Mouse (Mus musculus): ENCODE data around the gene Rgs2.

Gene Rgs2

DNA sequence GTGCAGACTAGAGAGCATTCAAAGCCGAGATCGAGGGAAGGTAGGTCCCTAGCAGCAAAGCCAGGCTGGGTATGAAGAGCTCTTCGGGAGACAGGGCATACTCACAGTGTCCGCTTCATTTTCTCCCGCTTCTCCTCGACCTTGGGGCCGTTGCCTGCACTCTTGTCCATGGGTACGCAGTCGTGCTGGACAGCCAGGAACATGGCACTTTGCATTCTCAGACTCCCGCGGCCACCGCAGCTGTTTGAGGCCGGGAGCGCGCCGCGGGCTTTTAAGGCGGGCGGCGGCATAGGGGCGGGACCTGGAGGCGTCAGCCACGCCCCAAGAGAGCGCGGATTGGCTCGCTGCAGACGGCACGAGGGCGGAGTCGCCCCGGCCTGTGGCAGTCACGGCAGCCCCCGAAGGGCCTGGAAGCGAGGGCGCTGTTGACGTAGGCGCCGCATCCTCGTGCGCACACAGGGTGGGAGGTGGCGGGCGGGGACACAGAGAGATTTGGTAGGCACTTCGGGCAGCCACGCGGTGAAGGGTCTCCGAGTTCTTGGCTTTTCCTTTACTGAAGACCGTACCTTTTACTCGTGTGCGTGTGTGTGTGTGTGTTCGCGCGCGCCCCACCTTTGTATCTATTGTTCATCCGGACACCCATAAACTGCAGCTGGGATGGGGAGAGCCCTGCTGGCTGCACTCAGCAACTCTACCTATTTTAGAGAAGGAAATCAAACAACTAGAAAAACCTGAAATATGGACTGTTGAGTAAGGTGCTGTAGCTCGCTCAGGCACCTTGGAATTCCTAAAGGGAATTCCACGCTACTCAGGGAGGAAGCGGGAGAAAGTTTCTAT is at the start of gene Rgs2:
Gene Rgs2 (minus strand): TSS at position 258 of the 837 bp plus-strand sequence.
- DNase-seq = peak; percentile 96

DNA sequence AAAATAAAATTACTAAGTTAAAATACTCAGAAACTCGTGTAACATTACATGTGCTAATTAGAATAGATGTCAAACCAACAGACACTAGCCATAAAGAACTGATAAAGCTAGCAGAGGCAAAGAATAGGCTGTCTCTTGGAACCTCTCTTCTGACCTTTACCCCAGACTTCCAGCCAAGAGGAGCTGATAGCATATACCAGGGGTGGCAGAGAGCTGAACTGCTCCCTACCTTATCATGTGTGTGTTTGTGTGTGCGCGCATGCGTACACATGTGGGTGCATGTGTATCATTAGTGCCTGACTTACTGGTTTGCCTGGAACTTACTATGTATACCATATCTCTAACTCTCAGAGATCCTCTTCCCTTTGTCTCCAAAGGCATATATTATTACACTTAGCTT is 49.4 kb upstream of the Rgs2 start:
- no peak for DNase-seq

DNA sequence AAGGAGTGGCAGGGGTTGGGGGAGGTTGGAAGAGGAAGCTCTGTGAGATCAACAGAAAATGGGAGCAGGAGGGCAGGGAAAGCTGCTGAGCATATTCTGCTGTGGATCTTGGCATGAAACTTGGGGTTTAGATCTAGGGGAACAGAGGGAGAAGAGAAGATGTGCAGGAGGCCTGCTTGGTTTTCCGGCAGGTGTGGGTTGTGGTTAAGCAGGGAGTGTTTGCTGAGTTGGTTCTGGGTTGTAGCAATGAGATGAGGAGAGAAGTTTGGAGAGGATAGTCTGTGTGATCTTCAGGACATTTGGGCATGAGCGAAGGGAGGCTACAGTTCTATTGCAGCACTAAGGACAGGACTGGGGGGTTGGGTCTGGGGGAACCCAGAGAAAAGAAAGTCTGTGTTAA is 37.9 kb upstream of the Rgs2 start:
- DNase-seq = no peak

DNA sequence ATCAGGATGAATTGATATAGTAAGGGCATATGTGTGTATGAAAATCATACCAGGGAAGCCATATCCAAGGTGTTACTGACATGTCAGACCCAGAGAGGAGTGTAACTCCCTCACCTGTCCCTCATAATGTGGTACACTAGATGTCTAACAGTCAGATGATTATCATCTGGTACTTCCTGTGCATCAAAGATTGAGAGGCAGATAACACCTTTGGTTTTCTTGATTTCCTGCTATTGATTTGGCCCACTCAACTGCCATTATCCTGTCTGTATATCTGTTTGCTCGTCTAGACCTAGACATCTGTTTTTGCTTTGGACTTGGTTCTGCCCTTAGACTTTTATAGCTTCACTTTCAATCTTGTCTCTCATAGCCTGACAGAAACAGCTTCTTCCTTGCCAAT is 29.5 kb upstream of the Rgs2 start:
- DNase-seq = no peak

DNA sequence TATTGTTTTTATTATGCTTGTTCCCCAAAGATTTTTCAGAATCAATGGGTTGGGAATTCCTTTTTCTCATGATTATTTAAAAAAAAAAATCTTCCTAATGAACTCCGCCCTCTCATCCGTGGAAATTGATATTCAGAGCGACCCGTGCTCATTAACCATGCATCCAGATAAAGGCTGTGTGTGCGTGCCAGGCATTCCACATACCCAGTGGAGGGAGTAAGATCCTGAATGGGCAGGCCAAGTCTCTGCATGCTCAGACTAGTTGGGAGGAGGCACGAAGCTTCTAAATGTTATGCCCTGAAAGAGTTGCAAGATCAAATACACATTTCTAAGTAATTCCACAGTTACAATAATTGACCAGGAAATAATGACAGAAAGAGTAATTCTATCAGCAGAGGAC is 26.5 kb upstream of the Rgs2 start:
- no peak for DNase-seq

DNA sequence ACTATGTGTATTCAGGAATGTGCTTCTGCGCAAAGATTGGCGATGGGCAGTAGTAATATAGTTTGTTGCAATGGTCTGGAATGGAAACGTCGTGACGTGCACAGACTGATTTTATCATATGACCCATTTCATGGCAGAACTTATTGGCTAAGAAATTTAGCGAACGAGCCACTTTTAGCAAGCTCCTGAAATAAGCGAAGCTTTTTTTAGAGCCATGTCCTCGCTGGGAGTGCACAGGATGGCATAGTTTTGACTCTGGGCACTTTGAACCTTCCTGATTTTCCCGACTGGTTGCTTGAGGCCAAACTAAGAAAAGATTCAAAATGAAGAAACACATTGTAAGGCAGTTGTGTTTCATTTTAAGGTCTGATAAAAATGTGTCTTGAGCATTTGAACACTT is 25.7 kb upstream of the Rgs2 start:
- no peak for DNase-seq

DNA sequence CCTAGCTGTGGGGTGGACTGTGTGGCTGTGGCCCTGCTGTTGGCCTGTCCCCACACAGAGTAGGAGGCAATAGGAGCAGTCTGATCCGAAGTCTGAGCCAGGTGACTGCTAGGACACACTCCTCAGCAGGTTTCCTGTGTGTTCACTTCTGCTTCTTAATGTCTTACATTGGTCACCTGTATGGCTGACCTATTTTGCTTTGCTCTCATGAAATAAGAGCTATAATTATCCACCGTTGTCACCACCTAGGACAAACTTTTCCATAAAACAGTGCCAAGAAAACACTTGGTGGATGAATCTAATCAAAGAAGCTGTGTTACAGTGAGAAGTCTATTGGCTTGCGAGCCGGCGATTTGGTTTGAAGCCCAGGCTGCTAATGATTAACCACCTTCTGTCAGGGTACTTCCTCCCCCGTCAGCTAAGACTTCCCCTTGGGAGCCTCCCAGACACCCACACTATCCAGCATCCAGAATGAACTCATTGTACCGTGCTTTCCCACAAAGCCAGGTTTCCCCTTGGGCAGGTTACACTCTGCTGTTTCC is 14.5 kb upstream of the Rgs2 start:
- DNase-seq = no peak

DNA sequence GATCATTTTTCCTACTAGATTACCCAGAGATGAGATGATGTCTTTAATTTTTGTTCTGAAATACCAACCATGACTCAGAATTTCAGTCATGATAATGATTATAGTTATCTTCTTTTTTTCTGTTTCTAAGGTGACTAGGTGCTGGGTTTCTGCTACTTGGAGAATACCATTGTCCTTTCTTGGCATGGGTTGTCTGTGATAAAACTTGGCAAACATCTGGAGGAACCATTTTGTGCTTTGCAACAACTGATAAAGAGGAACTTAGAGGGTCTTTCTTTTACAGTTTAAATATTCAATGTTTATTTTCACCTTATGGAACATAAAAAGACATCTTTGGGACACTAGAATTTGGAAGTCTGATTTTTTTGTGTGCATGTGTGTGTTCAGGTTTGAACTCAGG is 10.0 kb upstream of the Rgs2 start:
- no peak for DNase-seq

DNA sequence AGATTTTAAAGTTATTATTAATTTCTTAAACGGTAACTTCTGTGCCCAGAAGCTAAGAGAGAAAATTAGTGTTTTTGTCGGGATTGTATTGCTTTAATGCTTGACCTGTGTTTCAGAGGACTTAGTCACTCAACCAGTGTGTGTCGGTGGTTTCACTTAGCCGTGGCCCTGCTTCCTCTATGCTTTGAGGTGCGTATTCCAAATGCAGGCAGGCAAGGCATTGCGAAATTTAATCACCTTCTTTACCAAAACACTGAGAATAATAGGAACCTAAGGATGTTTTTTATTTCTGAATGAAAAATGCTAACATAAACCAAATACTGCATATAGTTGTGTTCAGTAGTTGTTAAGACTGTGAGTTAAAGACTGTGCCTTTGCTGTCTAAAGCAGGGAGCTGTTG is 3.4 kb upstream of the Rgs2 start:
- no peak for DNase-seq

DNA sequence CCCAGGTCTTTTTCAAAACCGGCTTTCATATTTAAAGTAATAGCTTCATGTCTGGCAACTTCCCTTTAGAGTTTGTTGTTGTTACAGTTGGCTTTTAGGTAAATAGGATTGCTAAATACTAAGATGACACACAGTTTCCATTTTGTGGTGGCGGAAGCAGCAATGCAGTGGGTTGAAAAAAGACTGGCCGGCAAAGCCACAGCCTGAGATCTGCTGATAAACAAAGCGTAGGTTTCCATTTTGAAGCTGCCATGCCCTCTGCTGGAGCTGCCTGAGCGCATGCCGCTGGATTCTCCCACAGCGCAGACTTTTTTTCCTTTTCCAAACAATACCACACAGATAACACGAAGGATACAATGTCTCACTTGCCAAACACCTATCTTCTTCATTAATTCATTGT is 2.6 kb upstream of the Rgs2 start:
- peak; percentile 42 for DNase-seq

DNA sequence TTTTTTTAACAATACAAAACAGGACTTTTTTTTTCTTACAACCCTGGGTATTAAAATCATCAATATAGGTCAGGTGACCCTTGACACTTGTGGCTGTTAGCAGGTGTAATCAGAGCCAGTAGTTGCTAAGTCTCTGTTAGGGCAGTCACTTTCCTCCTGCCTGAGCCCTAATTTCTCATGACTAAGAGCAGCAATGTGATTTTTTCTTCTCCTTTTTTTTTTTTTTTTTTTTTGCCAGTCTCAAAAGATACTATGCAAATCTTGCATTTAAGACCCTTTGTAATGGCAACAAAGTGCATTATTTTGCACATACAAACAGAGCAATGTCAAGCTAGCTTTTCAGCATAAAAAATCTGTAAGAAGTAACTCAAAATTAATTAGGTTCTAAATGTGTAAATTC is 1.7 kb upstream of the Rgs2 start:
- no peak for DNase-seq

DNA sequence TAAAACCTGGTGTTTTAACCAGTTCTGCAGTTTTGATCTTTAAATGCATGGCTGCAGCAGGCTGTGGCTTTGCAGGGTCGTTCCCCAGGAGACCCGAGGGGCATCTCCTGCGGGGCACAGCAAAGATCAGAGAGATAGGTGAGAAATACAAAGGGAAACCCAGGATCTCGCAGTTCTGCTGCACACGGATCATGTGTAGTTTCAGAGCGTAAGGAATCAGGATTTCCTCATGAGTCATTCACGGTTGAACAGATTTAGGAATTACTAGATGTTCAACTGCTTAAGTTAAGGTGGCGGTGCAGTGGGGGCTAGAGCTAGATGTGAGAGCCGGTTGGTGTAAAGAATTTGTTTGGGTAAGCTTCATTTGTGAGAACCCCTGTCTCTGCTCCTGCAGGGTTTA is 780 bp upstream of the Rgs2 start:
- DNase-seq = no peak

DNA sequence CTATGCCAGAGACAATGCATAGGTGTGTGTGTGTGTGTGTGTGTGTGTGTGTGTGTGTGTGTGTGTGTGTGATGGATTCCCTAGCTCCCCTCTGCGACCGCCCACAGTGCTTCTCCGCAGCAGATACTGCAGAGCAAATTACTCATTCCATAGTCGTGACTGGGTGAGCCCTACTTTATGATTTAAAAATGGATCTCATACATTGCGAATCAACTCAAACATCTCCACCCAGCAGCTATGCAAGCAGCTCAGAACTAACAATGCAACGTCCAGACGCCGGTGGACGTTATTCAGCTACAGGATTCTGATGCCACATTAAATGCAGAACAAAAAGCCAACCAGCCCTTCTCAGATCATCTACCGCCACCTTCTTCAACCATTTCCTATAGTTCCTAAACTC is 545 bp downstream of the Rgs2 start:
- no peak for DNase-seq

DNA sequence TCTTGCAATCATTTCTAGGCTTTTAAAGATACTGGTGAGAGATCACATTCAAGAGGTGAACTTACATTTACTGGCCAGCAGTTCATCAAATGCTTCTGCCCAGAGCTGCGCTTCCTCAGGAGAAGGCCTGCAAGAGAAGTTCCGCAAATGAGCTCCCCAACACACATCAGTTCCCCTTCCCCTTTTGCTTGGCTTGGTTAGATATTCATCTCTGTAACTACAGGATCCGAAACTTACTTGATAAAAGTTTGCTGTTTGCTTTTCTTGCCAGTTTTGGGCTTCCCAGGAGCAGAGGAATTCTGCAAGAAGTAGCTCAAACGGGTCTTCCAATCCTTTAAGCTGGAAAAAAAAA is 1.3 kb downstream of the Rgs2 start:
- DNase-seq = no peak

DNA sequence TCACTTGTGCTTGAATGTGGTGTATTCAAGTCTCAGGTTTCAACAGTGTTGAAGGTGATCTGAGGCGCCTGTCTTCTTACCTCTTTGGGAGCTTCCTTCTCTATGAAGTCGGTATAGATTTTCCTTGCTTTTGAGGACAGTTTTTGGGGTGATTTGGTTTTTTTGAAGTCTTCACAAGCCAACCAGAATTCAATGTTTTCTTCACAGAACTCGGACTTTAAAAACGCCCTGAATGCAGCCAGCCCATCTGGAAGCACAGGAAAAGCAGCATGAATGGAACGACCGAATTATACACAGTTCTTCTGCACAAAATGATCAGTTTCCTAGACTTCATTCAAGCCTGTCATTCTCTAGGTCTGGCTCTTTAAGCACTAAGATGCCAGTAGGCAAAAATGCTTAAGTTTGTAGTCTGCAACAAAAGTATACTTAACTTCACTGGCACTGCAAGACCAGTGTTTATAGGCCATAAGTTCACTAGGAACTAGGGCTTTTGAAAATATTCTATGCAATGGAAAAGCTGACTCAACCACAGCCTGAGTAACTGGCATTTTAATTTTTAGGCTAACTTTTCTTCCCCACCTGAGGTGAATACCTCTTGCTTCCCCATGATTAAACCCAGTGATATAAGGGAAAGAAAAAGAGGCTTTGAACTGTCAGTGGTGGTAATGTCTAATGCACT is 1.8 kb downstream of the Rgs2 start:
- no peak for DNase-seq

DNA sequence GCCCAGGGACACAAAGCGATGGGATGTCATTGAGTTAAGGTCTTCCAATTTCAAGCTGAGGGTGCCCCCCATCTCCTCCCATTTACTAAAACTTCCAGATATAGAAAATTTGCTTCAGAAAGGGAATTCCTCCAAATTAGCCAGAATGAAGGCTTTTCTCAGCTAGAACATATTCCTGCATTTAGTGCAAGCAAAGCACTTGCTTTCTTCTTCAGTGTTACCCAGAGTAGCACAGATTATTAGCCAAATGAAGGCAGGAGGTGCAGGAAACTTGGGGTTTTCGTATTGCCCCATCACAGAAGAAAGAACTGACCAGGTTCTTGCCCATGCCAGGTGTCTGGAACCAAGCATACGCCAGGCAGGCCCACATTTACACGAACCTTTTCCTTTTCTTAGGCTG is 3.7 kb downstream of the Rgs2 start:
- no peak for DNase-seq

DNA sequence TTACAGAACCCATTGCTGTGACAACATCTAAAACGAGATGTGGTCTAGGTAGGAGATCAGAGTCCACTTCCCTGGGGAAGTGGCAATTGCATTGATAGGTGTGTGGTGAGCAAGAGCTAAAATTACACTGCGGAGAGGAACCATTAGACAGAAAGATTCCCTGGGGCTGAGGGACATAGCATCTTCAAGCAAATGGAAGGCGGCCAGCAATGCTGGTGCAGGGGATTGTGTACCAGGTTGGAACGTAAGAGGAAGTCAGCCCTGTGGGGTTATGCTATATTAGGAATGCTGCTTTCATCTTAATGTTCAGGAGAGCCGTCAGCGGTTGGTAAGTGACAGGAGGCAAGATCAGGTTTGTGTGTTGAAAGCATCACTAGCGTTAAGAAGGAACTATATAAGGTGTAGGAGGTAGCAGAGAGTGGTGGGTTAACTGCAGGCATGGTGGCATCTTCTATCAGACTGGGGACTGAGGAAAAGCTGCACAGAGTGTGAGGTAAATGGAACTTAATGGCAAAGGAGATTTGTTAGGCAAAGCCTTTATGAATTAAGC is 4.5 kb downstream of the Rgs2 start:
- no peak for DNase-seq

DNA sequence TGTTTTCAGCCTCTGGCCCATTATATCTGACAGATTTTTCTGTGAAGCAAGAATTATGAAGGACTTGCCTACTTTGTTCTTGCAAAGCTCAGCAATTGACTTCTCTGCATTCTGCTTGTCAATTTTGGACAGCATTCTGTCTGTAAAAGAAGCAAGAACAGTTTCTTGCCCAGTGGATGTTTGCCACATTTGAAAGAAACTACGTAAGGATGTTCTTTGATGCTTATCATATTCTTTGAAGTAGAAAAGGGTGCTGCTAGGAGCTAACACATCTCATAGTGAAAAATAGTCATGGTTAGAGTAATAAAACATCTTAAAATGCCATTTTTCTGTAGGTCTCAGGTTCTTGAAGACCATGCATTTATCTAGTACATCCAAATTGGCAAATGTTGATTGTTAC is 10.9 kb downstream of the Rgs2 start:
- DNase-seq = no peak

DNA sequence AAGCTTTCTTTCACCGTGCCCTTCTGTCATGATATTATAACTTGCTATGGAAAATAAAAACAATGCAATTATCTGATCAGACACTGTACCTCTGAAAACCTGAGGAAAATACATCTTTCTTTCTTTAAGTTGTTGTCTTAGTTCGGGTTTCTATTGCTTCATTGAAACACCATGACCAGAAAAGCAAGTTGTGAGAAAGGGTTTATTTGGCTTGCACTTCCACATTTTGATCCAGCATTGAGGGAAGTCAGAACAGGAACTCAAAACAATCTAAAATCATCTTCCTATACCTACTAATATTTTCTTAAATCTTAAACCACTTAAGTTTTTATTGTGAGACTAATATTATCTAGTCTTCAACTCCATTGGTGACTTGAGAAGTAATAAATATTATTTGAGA is 11.4 kb downstream of the Rgs2 start:
- DNase-seq = no peak

DNA sequence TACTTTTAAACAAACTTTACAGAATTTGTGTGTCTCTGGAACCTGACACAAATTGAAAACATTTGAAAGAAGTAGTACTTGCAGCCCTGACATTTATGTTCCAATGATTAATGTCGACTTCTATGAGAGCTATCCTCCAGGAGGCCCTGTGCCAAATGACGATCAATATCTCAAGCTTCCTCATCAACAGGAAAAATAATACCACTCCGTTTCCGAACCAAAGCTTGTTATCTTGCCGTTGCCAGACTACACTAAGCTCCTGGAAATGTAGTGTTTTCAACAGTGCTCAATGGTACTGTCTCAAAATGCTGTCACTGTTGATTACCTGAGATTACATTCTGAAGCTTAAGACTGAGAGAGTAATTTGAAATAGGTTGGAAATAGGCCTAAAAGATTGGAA is 13.7 kb downstream of the Rgs2 start:
- DNase-seq = no peak

DNA sequence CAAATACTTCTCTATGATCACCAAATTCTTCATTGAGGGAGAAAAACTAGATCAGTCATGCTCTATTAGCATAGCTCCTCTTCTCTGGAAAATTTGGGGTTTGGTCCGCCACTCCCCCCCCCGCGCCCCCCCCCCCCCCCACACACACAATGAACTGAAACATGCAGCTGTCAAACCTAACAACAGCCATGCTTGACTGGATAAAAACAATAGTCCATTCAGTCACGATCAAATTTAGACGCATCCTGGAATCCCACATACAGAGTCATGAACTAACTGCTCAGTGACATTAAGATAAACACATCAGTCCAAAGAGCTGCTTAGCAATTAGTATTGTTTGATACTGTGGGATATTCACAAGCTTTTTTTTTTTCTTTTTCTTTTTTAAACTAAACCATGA is 14.2 kb downstream of the Rgs2 start:
- DNase-seq = no peak

DNA sequence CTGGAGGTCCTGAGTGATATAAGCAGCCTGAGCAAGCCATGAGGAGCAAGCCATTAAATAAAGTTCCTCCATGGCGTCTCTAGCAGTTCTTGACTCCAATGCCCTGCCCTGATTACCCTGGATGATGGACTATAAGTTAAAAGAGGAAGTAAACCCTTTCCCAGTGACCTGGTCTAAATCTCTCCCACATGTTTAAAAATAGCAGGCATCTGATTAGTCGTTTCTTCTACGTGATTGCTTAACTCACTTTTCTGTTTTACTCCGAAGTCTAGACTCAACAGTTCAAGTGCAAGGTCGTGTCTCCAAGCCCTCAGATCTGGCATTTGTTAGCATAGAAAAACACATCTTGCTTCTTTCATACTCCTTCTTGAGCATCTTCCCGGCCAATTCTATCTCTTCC is 15.2 kb downstream of the Rgs2 start:
- DNase-seq = no peak

DNA sequence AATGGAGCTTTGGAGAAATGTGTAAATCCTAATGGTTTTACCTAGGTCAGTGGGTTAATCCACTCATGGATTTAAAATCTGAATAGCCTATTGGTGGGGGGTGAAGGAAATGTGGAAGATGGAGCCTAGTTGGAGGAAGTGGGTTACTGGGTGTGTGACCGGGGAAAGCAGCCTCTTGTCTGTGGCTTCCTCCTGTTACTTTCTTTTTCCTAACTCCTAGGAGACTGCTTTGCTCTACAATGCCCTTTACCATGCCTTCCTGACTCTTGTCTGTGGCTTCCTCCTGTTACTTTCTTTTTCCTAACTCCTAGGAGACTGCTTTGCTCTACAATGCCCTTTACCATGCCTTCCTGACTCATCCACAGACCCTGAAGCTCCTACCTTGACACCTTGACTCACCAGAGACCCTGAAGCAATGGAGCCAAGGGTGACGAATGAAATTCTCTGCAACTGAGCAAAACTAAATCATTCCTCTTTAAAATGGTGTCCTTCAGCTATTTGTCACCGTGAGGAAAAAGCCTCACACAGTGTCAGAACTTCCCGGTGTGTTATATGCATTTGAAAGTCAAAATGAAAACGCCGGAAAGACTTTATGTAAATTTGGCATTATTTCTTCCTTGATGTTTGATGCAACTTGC is 18.9 kb downstream of the Rgs2 start:
- DNase-seq = no peak

Data from cerebellum, adult 9-11 months (tissue).